Comparison of ENCODE assay signal across 9 mouse cellular contexts in the genomic region with DNA sequence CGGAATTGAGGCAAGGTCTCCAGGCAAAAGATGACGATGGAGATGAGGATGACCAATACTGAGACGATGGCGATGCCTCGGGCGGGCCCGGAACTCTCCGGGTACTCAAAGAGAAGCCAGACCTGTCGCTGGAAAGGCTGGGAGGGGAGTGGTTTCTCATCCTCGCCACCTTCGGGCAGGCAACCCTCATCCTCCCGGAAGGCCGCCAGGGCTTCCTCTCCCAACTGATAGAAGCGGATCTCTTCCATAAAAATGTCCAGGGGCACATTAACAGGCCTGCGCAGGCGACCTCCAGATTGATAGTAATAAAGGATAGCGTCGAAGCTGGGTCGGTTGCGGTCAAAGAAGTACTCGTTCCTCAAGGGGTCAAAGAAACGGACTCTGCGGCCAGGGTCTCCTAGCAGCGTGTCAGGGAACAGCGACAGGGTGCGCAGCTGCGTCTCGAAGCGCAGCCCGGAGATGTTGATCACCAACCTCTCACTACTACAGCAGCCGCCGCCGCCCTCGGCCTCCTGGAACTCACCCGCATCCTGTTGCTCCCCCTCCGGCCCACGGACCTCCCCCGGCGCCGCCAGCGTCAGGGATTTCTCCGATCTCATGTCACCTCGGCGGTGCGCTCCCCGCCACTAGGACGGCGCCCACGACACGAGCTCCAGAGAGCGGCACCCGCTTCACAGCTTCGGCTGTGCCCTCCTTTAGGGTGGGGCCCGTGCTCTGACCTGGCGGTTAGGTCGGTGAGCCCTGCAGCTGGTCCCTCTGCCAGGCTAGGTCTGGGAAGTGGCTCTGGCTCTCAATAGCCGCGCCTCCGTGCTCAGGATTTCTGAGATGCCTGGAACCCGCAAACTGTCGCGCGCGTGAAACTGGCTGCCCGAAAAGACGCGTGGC. TPM values are rescaled to one million over a fixed set of nuclear protein-coding genes. Genes with fewer than 3 reads are reported as not detected.
DNase-seq lines count a peak whose midpoint lies in the region; ATAC-seq and TF ChIP-seq lines count a peak whose summit lies in the region.
"Had no signal": no experiment of that assay in that cellular context is flagged by ENCODE, and none has a peak within 500 bp of the region (broad histone marks: within the 10 kb centered on the region; RNA-seq: fewer than 3 reads in every experiment).

No protein-coding gene starts in this region.

- H3K9me3 ChIP-seq in embryonic facial prominence, embryonic 15.5 days (replicated peaks), result no peaks in the 10 kb centered on the region
- peaks cover 5% of the 10 kb centered on the region; the same call in 1 of the 2 replicates for H3K9me3 ChIP-seq in hindbrain, embryonic 16.5 days (ENCODE audit: control insufficient read depth, low read length)
- H3K9me3 ChIP-seq in limb, embryonic 15.5 days, result no peaks in the 10 kb centered on the region

- no peaks in the 10 kb centered on the region for H3K36me3 ChIP-seq in embryonic facial prominence, embryonic 15.5 days
- H3K36me3 ChIP-seq in hindbrain, embryonic 16.5 days (ENCODE audit: control insufficient read depth, insufficient read depth, low read length), result peaks cover 9% of the 10 kb centered on the region; the same call in 1 of the 2 replicates
- no peaks in the 10 kb centered on the region for H3K36me3 ChIP-seq in limb, embryonic 15.5 days

- no peak for TF ChIP-seq CTCF in gastrocnemius, adult 2 months (IDR thresholded peaks at IDR 0.05)

- peak overlapping the region; percentile 62 for H3K4me3 ChIP-seq in gastrocnemius, adult 2 months
- H3K4me3 ChIP-seq in embryonic facial prominence, embryonic 15.5 days (replicated peaks), result peak overlapping the region; percentile 56
- H3K4me3 ChIP-seq in hindbrain, embryonic 16.5 days (ENCODE audit: low read length), result peak overlapping the region; percentile 62
- peak overlapping the region; percentile 57 for H3K4me3 ChIP-seq in limb, embryonic 15.5 days

- H3K4me2 ChIP-seq in embryonic facial prominence, embryonic 15.5 days (replicated peaks), result peak overlapping the region; percentile 93
- peak overlapping the region; percentile 75 for H3K4me2 ChIP-seq in hindbrain, embryonic 16.5 days (ENCODE audit: low read length)
- H3K4me2 ChIP-seq in limb, embryonic 15.5 days, result peak overlapping the region; percentile 95

- peak overlapping the region; percentile 8; the same call in 1 of the 2 replicates for H3K27ac ChIP-seq in gastrocnemius, adult 2 months
- peak overlapping the region; percentile 51; the same call in 1 of the 2 replicates for H3K27ac ChIP-seq in embryonic facial prominence, embryonic 15.5 days (replicated peaks)
- H3K27ac ChIP-seq in hindbrain, embryonic 16.5 days (ENCODE audit: low read depth, low read length), result peak overlapping the region; percentile 84
- peak overlapping the region; percentile 52; the same call in 1 of the 2 replicates for H3K27ac ChIP-seq in limb, embryonic 15.5 days

- H3K27me3 ChIP-seq in embryonic facial prominence, embryonic 15.5 days, result peaks cover 33% of the 10 kb centered on the region
- peaks cover 6% of the 10 kb centered on the region for H3K27me3 ChIP-seq in hindbrain, embryonic 16.5 days (replicated peaks; ENCODE audit: control insufficient read depth, insufficient read depth, low read length)
- H3K27me3 ChIP-seq in limb, embryonic 15.5 days, result peaks cover 24% of the 10 kb centered on the region

- intact Hi-C loops in gastrocnemius, adult 2 months (cut with DNase I), result no loop called here

- ATAC-seq in embryonic facial prominence, embryonic 15.5 days (ENCODE audit: insufficient number of reproducible peaks, low FRiP score, low TSS enrichment, low read depth), result 0 out of 2 replicates have a peak, but pooled peaks have one; percentile 32
- ATAC-seq in hindbrain, embryonic 16.5 days, result peak; percentile 37
- peak; percentile 32; the same call in 1 of the 2 replicates for ATAC-seq in limb, embryonic 15.5 days (ENCODE audit: insufficient number of reproducible peaks, low FRiP score, low TSS enrichment, low read depth)

- no peak for DNase-seq in gastrocnemius, adult 2 months
- no peak for DNase-seq in gastrocnemius, adult 8-10 months (ENCODE audit: low spot score in 2 of 2)
- DNase-seq in ES-CJ7 (ENCODE audit: low read depth, low spot score), result peak; percentile 23
- DNase-seq in right cerebral cortex, adult 18-20 months, result peak; percentile 81
- no peak for DNase-seq in B cell, adult 2 months

- peak overlapping the region; percentile 26 for H3K9ac ChIP-seq in embryonic facial prominence, embryonic 15.5 days
- peak overlapping the region; percentile 67 for H3K9ac ChIP-seq in hindbrain, embryonic 16.5 days (ENCODE audit: low read depth, low read length)
- H3K9ac ChIP-seq in limb, embryonic 15.5 days, result peak overlapping the region; percentile 45; the same call in 1 of the 2 replicates

- under 1% methylated on average over 67 of the region's 67 CpGs for WGBS in embryonic facial prominence, embryonic 15.5 days
- WGBS in hindbrain, embryonic 16.5 days, result under 1% methylated on average over 63 of the region's 67 CpGs
- under 1% methylated on average over 66 of the region's 67 CpGs for WGBS in limb, embryonic 15.5 days

- peaks cover 15% of the 10 kb centered on the region for H3K4me1 ChIP-seq in embryonic facial prominence, embryonic 15.5 days
- peaks cover 33% of the 10 kb centered on the region for H3K4me1 ChIP-seq in hindbrain, embryonic 16.5 days (ENCODE audit: control insufficient read depth, insufficient read depth, low read depth, low read length)
- H3K4me1 ChIP-seq in limb, embryonic 15.5 days, result peaks cover 25% of the 10 kb centered on the region

RNA-seq across cellular contexts. Expression of a gene that starts 0.9 kb away (rescaled TPM):
- under 1 TPM; 0.15 to 0.28 TPM for total RNA-seq in gastrocnemius, adult 2 months (2021)
- total RNA-seq in gastrocnemius, adult 8-10 months (2022), result under 1 TPM; 0.15 to 0.51 (median 0.31) TPM
- polyA plus RNA-seq in embryonic facial prominence, embryonic 15.5 days (2015; fragmentation: Nextera tagmentation; extraction: Ambion mirVana), result 7.0 and 7.8 TPM in 2 replicates
- polyA plus RNA-seq in hindbrain, embryonic 16.5 days (2015; fragmentation: Nextera tagmentation; extraction: Ambion mirVana), result 25.5 and 29.9 TPM in 2 replicates
- 8.4 and 8.5 TPM in 2 replicates for polyA plus RNA-seq in limb, embryonic 15.5 days (2015; fragmentation: Nextera tagmentation; extraction: Ambion mirVana)
- total RNA-seq: CH12.LX had no signal

Comparison
In these comparisons a context has a peak if more than half of its experiments do, and no peak if none do; other contexts are left out.
1. DNase-seq: peak in ES-CJ7 (single experiment) and right cerebral cortex, adult 18-20 months (single experiment); none in gastrocnemius, adult 2 months (single experiment), gastrocnemius, adult 8-10 months (0 of 2) and B cell, adult 2 months (0 of 2).
2. H3K27ac ChIP-seq: peak in every context shown above with its lines; median percentile 84 in hindbrain, embryonic 16.5 days; 52 in limb, embryonic 15.5 days; 51 in embryonic facial prominence, embryonic 15.5 days; 8 in gastrocnemius, adult 2 months.
3. Peak in every context shown above with its lines, with median percentiles within 50 percentile points of each other: H3K4me3 ChIP-seq, ATAC-seq, H3K4me2 ChIP-seq and H3K9ac ChIP-seq.